Mouse (Mus musculus): ENCODE measurements around the gene Coq10b. TPM values are rescaled to one million over a fixed set of nuclear protein-coding genes. Genes with fewer than 3 reads are reported as not detected.
"Not testable (repeated sequence)": the region's sequence is repeated elsewhere in the genome, so short reads cannot be mapped to it uniquely, and the experiment has no call there.

Gene Coq10b
- polyA plus RNA-seq, 1 experiment from 2014 or later = 31.4 TPM

DNA sequence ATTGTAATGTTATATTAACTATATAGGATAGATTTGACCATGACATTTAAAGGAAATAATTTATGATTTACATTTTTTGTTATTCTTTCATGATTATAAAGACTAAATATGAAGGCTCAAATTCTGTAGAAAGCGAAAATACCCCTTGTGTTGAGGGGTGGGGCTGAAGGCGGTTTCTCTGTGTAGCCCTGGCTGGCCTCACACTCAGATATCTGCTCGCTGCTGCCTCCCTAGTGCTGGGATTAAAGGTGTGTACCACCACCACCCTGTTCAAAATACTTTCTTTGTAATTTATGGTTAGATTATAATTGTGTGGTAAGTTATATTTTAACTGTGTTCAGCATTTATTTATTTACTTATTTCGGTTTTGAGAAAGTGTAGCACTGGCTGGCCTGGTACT is 9.2 kb downstream of the Coq10b start:
- 87% methylated on average over 4 of the region's 4 CpGs for WGBS
- Histone ChIP-seq H3K4me1 (replicated peaks; ENCODE audit: control insufficient read depth, insufficient read depth) (no peaks in the 10 kb centered on the region), H3K27me3 (ENCODE audit: control insufficient read depth, insufficient read depth, low read length) (no peaks in the 10 kb centered on the region), H3K36me3 (ENCODE audit: control insufficient read depth, insufficient read depth, low read length) (peaks cover 7% of the 10 kb centered on the region; the same call in 1 of the 2 replicates), H3K9ac (ENCODE audit: low read length) (no peak overlapping the region), H3K27ac (replicated peaks) (no peak overlapping the region), H3K9me3 (ENCODE audit: control insufficient read depth, low read length) (no peaks in the 10 kb centered on the region), H3K4me2 (replicated peaks; ENCODE audit: low read depth) (no peak overlapping the region), H3K4me3 (ENCODE audit: low read depth, low read length) (no peak overlapping the region)
- no peak for TF ChIP-seq CTCF (IDR thresholded peaks at IDR 0.05; ENCODE audit: low read depth)
- no peak for TF ChIP-seq EP300 (optimal IDR thresholded peaks at IDR 0.05)
- ATAC-seq (ENCODE audit: low FRiP score, low TSS enrichment) (no peak), DNase-seq (ENCODE audit: low spot score) (no peak)

DNA sequence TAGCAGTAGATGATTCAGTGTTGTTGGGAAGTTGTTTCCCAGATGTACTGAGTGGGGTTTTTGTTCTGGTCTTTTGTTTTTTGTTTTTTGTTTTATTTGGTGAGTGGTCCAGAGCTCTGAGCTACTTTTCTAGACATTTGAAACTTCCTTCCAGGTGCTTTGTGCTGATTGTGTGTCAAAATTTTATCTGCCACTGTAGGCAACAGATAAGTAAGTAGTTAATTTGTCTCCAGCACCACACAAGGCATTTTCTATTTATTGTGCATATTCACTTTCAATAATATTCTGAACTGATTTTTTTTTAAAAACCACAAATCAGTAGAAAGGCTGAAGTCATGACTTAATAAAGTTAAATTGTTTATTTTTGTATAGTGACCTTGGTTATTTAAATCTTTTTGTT is 19.8 kb downstream of the Coq10b start:
- H3K36me3 ChIP-seq (ENCODE audit: control insufficient read depth, insufficient read depth, low read length) = peaks cover 11% of the 10 kb centered on the region
- H3K27ac ChIP-seq (replicated peaks); H3K4me1 ChIP-seq (replicated peaks; ENCODE audit: control insufficient read depth, insufficient read depth); DNase-seq (ENCODE audit: low spot score); ATAC-seq (ENCODE audit: low FRiP score, low TSS enrichment); H3K27me3 ChIP-seq (ENCODE audit: control insufficient read depth, insufficient read depth, low read length); H3K9me3 ChIP-seq (ENCODE audit: control insufficient read depth, low read length); H3K9ac ChIP-seq (ENCODE audit: low read length); H3K4me2 ChIP-seq (replicated peaks; ENCODE audit: low read depth); H3K4me3 ChIP-seq (ENCODE audit: low read depth, low read length): not testable (repeated sequence)

DNA sequence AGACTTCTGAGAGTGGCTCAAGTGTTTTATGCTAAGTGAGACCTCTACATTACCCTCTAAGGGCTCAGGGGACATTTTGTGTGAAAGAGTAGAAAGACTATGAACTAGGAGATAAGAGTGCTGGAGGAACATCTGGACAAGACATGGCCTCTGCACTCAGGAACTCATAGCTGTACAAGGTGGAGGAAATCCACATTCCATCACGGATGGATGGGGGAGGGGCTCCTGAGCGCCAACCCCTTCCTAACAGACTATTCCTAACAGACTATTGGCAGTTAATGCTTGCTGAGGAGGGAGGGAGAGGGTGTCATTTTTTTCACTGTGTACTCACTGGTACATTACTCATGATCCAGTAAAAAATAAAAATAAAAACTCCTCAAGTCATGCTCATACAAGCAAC is 22.2 kb downstream of the Coq10b start:
- Histone ChIP-seq H3K4me1 (replicated peaks; ENCODE audit: control insufficient read depth, insufficient read depth) (no peaks in the 10 kb centered on the region), H3K27me3 (ENCODE audit: control insufficient read depth, insufficient read depth, low read length) (no peaks in the 10 kb centered on the region), H3K4me3 (ENCODE audit: low read depth, low read length) (no peak overlapping the region), H3K36me3 (ENCODE audit: control insufficient read depth, insufficient read depth, low read length) (peaks cover 11% of the 10 kb centered on the region; the same call in 1 of the 2 replicates), H3K9ac (ENCODE audit: low read length) (no peak overlapping the region), H3K27ac (replicated peaks) (no peak overlapping the region), H3K9me3 (ENCODE audit: control insufficient read depth, low read length) (no peaks in the 10 kb centered on the region), H3K4me2 (replicated peaks; ENCODE audit: low read depth) (no peak overlapping the region)
- DNase-seq (ENCODE audit: low spot score) (no peak), ATAC-seq (ENCODE audit: low FRiP score, low TSS enrichment) (no peak)
- WGBS = 37% methylated on average over 2 of the region's 2 CpGs
- TF ChIP-seq EP300 (optimal IDR thresholded peaks at IDR 0.05) (no peak), CTCF (IDR thresholded peaks at IDR 0.05; ENCODE audit: low read depth) (no peak)

DNA sequence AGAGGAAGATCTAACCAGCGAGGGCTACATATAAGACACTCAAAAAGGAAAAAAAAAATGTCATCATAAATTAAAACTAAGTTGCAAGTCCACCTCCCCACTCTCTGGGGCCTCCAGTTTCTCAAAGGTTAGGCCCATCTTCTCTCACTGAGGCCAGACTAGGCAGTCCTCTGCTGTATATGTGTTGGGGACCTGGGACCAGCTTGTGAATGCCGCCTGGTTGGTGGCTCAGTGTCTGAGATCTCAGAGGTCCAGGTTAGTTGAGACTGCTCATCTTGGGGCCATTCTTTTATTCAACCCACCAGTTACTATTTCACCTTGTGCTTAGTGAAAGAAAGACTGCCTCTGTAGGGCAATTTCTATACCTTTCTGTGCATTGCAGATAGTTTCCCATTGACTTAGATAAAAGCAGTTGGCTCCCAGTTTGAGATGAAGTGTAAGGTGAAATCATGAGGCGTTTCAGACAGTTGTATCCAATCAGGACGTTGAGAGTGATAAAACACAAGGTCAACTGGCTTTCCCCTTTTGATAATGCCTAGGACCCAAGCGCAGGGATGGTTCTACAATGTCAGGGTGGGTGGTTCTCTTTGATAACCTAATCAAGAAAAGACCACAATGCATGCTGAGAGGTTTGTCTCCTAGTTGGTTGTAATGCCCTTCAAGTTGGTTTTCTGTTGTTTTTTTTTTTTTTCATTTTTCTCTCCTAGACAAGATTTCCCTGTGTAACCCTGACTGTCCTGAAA is 23.3 kb downstream of the Coq10b start:
- Histone ChIP-seq H3K27ac (replicated peaks) (no peak overlapping the region), H3K27me3 (ENCODE audit: control insufficient read depth, insufficient read depth, low read length) (no peaks in the 10 kb centered on the region), H3K9ac (ENCODE audit: low read length) (no peak overlapping the region), H3K9me3 (ENCODE audit: control insufficient read depth, low read length) (no peaks in the 10 kb centered on the region), H3K36me3 (ENCODE audit: control insufficient read depth, insufficient read depth, low read length) (peaks cover 11% of the 10 kb centered on the region; the same call in 1 of the 2 replicates), H3K4me1 (replicated peaks; ENCODE audit: control insufficient read depth, insufficient read depth) (no peaks in the 10 kb centered on the region), H3K4me2 (replicated peaks; ENCODE audit: low read depth) (no peak overlapping the region), H3K4me3 (ENCODE audit: low read depth, low read length) (no peak overlapping the region)
- ATAC-seq (ENCODE audit: low FRiP score, low TSS enrichment) (no peak), DNase-seq (ENCODE audit: low spot score) (no peak)
- 67% methylated on average over 5 of the region's 5 CpGs for WGBS
- TF ChIP-seq CTCF (IDR thresholded peaks at IDR 0.05; ENCODE audit: low read depth) (no peak), EP300 (optimal IDR thresholded peaks at IDR 0.05) (no peak)

DNA sequence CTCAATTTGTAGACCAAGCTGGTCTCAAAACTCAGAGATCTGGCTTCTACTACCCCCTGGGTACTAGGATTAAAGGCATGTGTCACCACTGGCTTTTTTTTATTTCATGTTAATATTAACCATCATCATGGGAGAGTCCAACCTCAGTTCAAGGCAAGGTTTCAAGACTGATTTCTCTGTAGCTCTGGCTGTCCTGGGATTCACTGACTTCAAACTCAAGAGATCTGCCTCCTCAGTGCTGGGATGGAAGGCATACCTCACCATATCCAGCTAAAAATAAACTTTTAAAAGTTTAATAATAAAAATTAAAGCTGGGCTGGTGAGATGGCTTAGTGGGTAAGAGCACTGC is 23.8 kb downstream of the Coq10b start:
- no peaks in the 10 kb centered on the region for H3K4me1 ChIP-seq (replicated peaks; ENCODE audit: control insufficient read depth, insufficient read depth)
- no peak overlapping the region for H3K4me3 ChIP-seq (ENCODE audit: low read depth, low read length)
- H3K9me3 ChIP-seq (ENCODE audit: control insufficient read depth, low read length) = no peaks in the 10 kb centered on the region
- H3K27me3 ChIP-seq (ENCODE audit: control insufficient read depth, insufficient read depth, low read length) = no peaks in the 10 kb centered on the region
- TF ChIP-seq EP300 (optimal IDR thresholded peaks at IDR 0.05) (no peak), CTCF (IDR thresholded peaks at IDR 0.05; ENCODE audit: low read depth) (no peak)
- ATAC-seq (ENCODE audit: low FRiP score, low TSS enrichment) (no peak), DNase-seq (ENCODE audit: low spot score) (no peak)
- no peak overlapping the region for H3K9ac ChIP-seq (ENCODE audit: low read length)
- H3K36me3 ChIP-seq (ENCODE audit: control insufficient read depth, insufficient read depth, low read length) = peaks cover 9% of the 10 kb centered on the region; the same call in 1 of the 2 replicates
- no peak overlapping the region for H3K27ac ChIP-seq (replicated peaks)
- no peak overlapping the region for H3K4me2 ChIP-seq (replicated peaks; ENCODE audit: low read depth)

DNA sequence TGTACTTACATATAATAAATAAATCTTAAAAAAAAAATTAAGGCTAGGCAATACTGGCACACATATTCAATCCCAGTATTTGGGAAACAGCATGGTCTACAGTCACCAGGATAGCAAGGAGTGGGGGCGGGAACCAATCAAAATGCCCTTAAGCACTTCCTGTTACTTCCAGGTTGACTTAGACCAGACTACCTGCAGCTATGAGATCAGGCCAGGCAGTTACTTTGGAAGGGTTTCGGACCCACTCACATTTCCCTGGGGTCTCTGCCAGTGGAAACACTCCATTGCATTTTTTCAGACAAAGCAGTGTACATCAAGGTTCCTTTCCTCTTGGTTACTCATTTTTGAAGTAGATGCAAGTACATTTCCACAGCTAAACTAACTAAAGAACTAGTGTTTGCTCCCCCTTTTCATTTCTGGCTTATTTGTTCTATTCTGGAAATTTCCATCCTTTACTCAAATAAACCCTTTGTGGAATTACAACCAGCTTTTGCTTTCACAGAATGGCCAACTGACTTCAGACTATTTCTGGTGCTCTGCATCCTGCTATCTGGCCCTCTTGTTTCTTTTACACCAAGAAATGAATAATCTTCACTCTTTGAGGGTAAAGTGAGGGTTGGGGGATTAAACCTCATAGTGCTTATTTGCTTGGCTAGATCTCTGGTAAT is 24.4 kb downstream of the Coq10b start:
- ATAC-seq (ENCODE audit: low FRiP score, low TSS enrichment) = no peak
- no peak for TF ChIP-seq CTCF (IDR thresholded peaks at IDR 0.05; ENCODE audit: low read depth)
- no peak for TF ChIP-seq EP300 (optimal IDR thresholded peaks at IDR 0.05)
- Histone ChIP-seq H3K27me3 (ENCODE audit: control insufficient read depth, insufficient read depth, low read length) (no peaks in the 10 kb centered on the region), H3K4me1 (replicated peaks; ENCODE audit: control insufficient read depth, insufficient read depth) (no peaks in the 10 kb centered on the region), H3K9ac (ENCODE audit: low read length) (no peak overlapping the region), H3K27ac (replicated peaks) (no peak overlapping the region), H3K4me2 (replicated peaks; ENCODE audit: low read depth) (no peak overlapping the region), H3K9me3 (ENCODE audit: control insufficient read depth, low read length) (no peaks in the 10 kb centered on the region), H3K36me3 (ENCODE audit: control insufficient read depth, insufficient read depth, low read length) (0 out of 2 replicates have a peak, but pooled peaks cover 7% of the 10 kb centered on the region), H3K4me3 (ENCODE audit: low read depth, low read length) (no peak overlapping the region)
- 92% methylated on average over 2 of the region's 2 CpGs for WGBS
- DNase-seq (ENCODE audit: low spot score) = no peak
